Mouse (Mus musculus) adrenal gland, adult 2 months (tissue): ENCODE data around the gene Mrps7. TPM values are rescaled to one million over a fixed set of nuclear protein-coding genes. Genes with fewer than 3 reads are reported as not detected.

Experiments
- DNase-seq: peaks from one replicate; pipeline ENCODE4 v3.0.0; 2021
- polyA plus RNA-seq: library from polyadenylated mRNA; depleted of rRNA; stranded (reverse); fragments of >200 nt; gene quantifications from 2 replicates; pipeline ENCODE4 v1.2.3, GENCODE M21; 2012
- total RNA-seq, 2 experiments: library from RNA; stranded (reverse); gene quantifications; 2 replicates each; pipeline ENCODE4 v1.2.3; 2021

Mrps7 gene
- total and polyA plus RNA-seq, 3 experiments: 31.8 to 121 (median 99.9) TPM

DNA sequence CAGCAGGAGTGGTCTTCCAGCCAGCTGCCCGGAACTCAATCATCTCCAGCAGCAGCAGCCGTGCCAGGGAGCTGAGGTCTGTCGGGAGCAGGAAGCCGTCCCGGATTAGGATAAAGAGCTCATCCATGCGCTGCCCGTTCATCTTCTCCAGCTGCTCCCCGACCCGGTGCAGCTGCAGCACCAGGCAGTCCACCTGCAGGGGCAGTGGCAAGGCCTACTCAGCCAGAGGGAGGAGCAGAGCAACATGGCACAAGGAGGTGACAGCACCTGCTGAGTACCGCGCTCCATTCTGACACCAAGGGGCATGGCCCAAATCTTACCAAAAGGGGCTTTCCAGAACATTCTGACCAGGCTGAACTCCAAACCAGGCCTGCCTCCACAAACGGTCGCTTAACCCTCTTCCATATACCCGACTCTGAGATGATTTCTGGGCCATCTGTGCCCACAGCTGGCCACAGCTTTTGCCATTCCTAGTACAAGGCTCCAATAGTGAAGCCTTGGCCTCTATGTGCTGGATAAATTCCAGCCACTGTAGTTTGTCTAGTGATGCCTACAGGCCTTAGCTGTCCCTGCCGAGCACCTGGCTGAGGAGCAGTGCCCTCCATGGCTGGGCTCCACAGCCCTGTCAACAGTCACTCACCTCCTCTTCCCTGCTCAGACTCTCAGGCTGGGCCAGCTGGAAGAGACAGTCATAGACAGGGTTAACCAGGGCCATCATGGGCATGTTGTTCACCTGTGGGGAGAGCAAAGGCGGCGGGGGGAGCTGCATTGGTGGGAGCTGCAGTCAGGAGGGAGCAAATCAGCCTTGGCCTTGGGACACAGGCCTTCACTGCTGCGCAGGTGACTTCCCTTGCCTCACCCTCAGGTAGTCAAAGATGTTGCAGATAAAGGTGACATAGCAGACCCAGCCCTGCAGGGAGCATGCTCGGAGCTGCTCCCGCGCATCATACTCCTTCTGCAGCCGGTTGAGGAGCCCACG lies 5.0 kb downstream of the Mrps7 start:
- no peak for DNase-seq

GRCm38 (mm10) chr11:115609576-115609975 lies 5.9 kb downstream of the Mrps7 start:
- DNase-seq: no peak

GRCm38 (mm10) chr11:115611173-115611572 lies 7.4 kb downstream of the Mrps7 start:
- DNase-seq: peak; percentile 76

DNA sequence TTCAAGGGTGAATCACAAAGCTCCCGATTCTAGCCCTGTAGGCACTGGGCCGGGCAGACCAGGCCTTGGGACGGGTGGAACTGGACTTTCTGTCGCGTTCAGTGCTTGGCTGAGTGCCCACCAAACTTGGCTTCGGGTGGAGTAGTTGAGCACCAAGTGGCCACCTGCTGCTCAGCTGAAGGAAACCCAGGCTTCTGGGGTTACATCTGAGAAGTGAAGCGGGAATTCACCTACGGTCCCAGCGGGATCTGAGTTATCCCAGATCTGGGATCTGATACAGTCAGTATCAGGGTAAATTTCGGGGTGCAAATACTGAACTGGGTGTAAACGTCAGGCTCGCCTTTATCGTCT lies 8.3 kb downstream of the Mrps7 start:
- peak; percentile 93 for DNase-seq

- peak; percentile 97 for DNase-seq
These were observed 8.8 kb downstream of the Mrps7 start, which contains the start of gene Mif4gd for GRCm38 (mm10) chr11:115612410-115613137. Gene Mif4gd (minus strand): TSS chr11:115612969.

DNA sequence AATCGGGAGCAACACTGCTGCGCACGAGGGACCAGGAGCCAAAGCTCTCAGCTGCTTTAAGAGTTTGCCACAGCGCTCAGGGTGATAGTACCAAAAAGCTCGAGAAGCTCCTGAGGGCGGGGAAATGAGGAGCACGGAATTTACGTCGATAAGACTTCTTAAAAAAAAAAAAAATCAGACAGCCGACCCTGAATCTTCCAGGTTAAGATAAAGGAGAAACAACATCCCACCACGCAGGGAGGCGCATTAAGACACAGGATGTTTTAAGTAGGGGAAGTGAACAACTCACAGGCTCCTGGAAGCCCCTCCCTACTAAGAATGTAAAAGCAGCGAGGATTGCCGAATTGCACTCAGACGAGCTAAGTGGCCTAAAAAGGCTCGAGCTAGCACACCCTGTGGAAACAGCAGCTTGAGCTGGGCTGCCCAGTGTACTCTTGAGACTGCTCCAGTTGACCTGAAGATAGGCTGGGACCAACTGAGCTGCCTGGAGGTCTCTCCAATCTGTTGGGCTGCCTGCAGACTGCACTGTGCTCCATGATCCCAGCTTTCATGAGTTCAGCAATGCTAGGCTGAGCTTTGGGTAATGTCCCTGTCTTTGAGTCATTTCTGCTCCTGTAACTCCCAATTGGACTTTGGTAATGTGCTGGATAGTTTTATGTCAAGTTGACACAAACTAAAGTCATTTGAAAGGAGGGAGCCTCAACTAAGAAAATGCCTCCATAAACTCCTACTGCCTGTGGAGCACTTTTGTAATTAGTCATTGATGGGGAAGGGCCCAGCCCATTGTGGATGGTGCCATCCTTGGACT lies 9.6 kb downstream of the Mrps7 start:
- DNase-seq: no peak

- DNase-seq: no peak
These were observed 10.8 kb downstream of the Mrps7 start for GRCm38 (mm10) chr11:115614346-115615107.

- DNase-seq: peak; percentile 82
These were observed 11.5 kb downstream of the Mrps7 start for GRCm38 (mm10) chr11:115615108-115615825.

DNA sequence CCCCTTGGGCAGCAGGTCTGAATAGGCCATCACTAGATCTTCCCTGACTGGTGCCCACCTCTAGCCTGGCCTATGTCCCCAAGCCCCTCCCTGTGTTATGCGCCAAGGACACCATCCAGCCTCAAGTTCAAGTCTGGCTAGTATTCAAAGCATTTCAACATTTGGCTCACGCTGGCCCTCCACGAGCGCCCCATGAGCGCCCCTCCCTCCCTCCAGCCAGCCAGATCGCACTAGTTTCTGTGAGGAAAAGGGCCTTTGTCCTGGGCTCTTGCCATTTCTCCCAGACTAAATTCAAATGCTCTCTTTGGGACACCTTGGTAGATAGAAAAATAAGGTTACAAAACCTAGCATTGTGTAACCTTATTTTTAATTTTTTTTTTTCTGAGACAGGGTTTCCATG lies 12.2 kb downstream of the Mrps7 start:
- peak; percentile 82 for DNase-seq

GRCm38 (mm10) chr11:115616371-115616770 lies 12.6 kb downstream of the Mrps7 start:
- DNase-seq: no peak

DNA sequence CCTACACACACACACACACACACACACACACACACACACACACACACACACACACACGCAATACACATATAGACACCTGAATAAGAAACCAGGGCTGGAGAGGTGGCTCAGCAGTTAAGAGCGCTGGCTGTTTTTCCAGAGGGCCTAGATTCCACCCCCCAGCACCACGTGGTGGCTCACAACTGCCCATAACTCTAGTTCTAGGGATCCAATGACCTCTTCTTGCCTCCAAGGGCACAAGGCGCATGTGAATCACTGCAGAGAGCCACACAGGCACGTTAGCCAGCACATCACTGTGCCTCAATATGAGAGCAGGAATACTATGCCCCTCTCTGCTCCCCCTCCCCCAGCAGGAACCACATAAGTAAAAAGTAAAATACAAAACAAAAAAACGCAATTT lies 13.2 kb downstream of the Mrps7 start:
- peak; percentile 87 for DNase-seq

DNA sequence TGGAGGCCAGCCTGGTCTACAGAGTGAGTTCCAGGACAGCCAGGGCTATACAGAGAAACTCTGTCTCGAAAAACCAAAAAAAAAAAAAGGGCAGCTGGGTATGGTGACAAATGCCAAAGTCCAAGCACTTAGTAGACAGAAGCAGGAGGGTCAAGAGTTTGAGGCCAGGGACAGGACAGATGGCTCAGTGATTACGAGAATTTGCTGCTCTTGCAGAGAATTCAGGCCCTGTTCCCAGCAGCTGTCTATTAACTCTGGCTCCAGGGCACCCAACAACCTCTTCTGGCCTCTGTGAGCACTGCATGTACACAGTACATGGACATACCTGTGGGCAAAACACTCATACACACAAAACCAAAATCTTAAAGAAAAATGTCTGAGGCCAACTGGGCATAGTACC lies 14.3 kb downstream of the Mrps7 start:
- DNase-seq: no peak

- no peak for DNase-seq
These were observed 15.2 kb downstream of the Mrps7 start for GRCm38 (mm10) chr11:115618732-115619516.

DNA sequence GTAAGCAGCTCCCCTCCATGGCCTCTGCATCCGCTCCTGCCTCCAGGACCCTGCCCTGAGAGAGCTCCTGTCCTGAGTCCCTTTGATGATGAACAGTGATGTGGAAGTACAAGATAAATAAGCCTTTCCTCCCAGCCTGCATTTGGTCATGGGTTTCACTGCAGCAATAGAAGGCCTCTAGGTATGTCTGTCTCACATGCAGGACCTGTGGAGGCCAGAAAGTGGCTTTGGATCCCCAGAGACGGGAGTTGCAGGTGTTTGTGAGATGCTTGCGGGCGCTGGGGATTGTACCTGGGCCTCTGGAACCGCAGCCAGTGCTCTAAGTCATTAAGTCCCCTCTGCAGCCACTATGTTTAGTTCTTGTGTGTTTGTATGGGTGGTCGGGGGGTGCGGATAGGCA lies 16.2 kb downstream of the Mrps7 start:
- no peak for DNase-seq

DNA sequence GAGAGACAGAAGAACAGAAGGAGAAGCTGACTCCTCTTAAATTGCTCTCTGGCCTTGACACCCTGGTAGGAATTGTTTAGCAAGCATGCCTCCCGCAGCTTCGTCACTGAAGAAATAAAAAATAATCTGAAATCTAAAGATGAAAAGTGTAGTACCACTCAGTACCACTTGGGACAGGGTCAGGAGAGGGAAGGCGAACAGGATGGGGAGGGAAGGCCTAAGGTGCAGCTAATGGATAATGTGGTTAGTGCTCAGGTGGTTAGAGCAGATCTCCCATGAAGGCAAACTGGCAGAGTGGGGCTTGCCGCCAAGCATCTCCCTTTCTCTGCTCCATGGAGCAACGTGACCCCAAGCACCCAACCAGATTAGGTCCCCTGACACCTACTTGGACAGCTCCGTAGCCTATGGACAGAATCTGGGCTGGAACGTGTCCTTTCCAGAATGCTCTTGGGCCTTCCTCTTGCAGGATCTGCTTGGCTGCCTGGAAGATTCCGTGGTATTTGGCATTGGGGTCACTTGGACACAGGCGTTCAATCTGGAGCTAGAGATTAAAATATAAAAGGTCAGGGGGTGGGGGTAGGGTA lies 19.9 kb downstream of the Mrps7 start:
- peak; percentile 50 for DNase-seq

DNA sequence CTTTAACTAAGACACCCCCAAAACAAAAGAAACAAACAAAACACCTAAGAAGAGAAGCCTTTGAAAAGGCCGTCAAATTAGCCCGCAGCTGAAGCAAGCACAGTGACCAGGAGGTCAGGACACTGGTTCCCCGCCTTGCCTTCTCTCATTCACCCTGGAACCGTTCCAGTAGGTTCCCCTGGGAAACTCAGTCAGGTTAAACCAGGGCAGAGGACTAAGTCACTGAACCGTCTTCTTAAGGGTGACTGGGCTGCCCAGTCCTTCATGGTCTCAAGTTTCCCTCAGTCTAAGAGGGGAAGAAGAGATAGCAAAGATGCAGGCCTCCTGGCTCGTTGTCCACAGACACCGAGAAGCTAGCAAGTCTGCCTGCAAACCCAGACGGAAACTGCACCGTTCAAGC lies 22.2 kb downstream of the Mrps7 start:
- DNase-seq: no peak

GRCm38 (mm10) chr11:115626824-115627616 lies 23.3 kb downstream of the Mrps7 start:
- DNase-seq: no peak

- DNase-seq: peak; percentile 100
These were observed 24.2 kb downstream of the Mrps7 start, which contains the start of gene Slc25a19 for GRCm38 (mm10) chr11:115627705-115628464. Gene Slc25a19 (minus strand): TSS chr11:115628295.
